Mouse (Mus musculus): ENCODE results near the gene Dlst. TPM values are rescaled to one million over a fixed set of nuclear protein-coding genes. Genes with fewer than 3 reads are reported as not detected.

Dlst gene
- total and polyA plus RNA-seq, 2 experiments from 2014 or later: 92.8 to 121 TPM

- no peak for TF ChIP-seq CTCF (IDR thresholded peaks at IDR 0.05; ENCODE audit: low read depth)
- DNase-seq (no peak), ATAC-seq (no peak)
- Histone ChIP-seq H3K27me3 (ENCODE audit: insufficient read depth, low read length) (no peaks in the 10 kb centered on the region), H3K4me3 (ENCODE audit: low read depth, low read length) (no peak overlapping the region), H3K27ac (ENCODE audit: low read depth, low read length) (no peak overlapping the region), H3K9me3 (ENCODE audit: low read length) (no peaks in the 10 kb centered on the region), H3K36me3 (ENCODE audit: insufficient read depth) (no peaks in the 10 kb centered on the region), H3K4me2 (ENCODE audit: low read depth) (no peak overlapping the region), H3K9ac (no peak overlapping the region), H3K4me1 (ENCODE audit: insufficient read depth) (peaks cover 10% of the 10 kb centered on the region)
- 84% methylated on average over 2 of the region's 2 CpGs for WGBS
These were observed 67.7 kb downstream of the Dlst start for GRCm38 (mm10) chr12:85178294-85178693.

GRCm38 (mm10) chr12:85181475-85182344 lies 71.1 kb downstream of the Dlst start:
- no peaks in the 10 kb centered on the region for H3K9me3 ChIP-seq (ENCODE audit: low read length)
- H3K27ac ChIP-seq (ENCODE audit: low read depth, low read length): peak overlapping the region; percentile 4; the same call in 1 of the 2 replicates
- TF ChIP-seq CTCF (IDR thresholded peaks at IDR 0.05; ENCODE audit: low read depth): no peak
- no peaks in the 10 kb centered on the region for H3K27me3 ChIP-seq (ENCODE audit: insufficient read depth, low read length)
- DNase-seq: peak; percentile 36
- H3K9ac ChIP-seq: no peak overlapping the region
- H3K4me3 ChIP-seq (ENCODE audit: low read depth, low read length): no peak overlapping the region
- no peaks in the 10 kb centered on the region for H3K36me3 ChIP-seq (ENCODE audit: insufficient read depth)
- peak; percentile 44; the same call in 1 of the 2 replicates for ATAC-seq
- no peak overlapping the region for H3K4me2 ChIP-seq (ENCODE audit: low read depth)
- 18% methylated on average over 16 of the region's 17 CpGs for WGBS
- peaks cover 3% of the 10 kb centered on the region for H3K4me1 ChIP-seq (ENCODE audit: insufficient read depth)

- no peak overlapping the region for H3K4me2 ChIP-seq (ENCODE audit: low read depth)
- 10% methylated on average over 8 of the region's 8 CpGs for WGBS
These were observed 71.7 kb downstream of the Dlst start for GRCm38 (mm10) chr12:85182345-85182643.

GRCm38 (mm10) chr12:85182898-85183297 lies 72.3 kb downstream of the Dlst start:
- H3K4me2 ChIP-seq (ENCODE audit: low read depth): no peak overlapping the region
- peak; percentile 24 for DNase-seq
- no peak for TF ChIP-seq CTCF (IDR thresholded peaks at IDR 0.05; ENCODE audit: low read depth)

More at GRCm38 (mm10) chr12:85182345-85182643, 71.7 kb downstream of the Dlst start:
- Histone ChIP-seq H3K9me3 (ENCODE audit: low read length) (no peaks in the 10 kb centered on the region), H3K36me3 (ENCODE audit: insufficient read depth) (no peaks in the 10 kb centered on the region), H3K27ac (ENCODE audit: low read depth, low read length) (no peak overlapping the region), H3K9ac (no peak overlapping the region), H3K27me3 (ENCODE audit: insufficient read depth, low read length) (no peaks in the 10 kb centered on the region), H3K4me1 (ENCODE audit: insufficient read depth) (peaks cover 3% of the 10 kb centered on the region), H3K4me3 (ENCODE audit: low read depth, low read length) (no peak overlapping the region)
- DNase-seq (no peak), ATAC-seq (peak; percentile 38)
- TF ChIP-seq CTCF (IDR thresholded peaks at IDR 0.05; ENCODE audit: low read depth): no peak

GRCm38 (mm10) chr12:85184118-85184517 lies 73.5 kb downstream of the Dlst start:
- H3K4me3 ChIP-seq (ENCODE audit: low read depth, low read length): no peak overlapping the region
- 73% methylated on average over 5 of the region's 5 CpGs for WGBS
- H3K9me3 ChIP-seq (ENCODE audit: low read length): no peaks in the 10 kb centered on the region
- no peak for TF ChIP-seq CTCF (IDR thresholded peaks at IDR 0.05; ENCODE audit: low read depth)
- H3K4me2 ChIP-seq (ENCODE audit: low read depth): no peak overlapping the region
- H3K9ac ChIP-seq: no peak overlapping the region
- no peaks in the 10 kb centered on the region for H3K27me3 ChIP-seq (ENCODE audit: insufficient read depth, low read length)
- H3K4me1 ChIP-seq (ENCODE audit: insufficient read depth): peaks cover 3% of the 10 kb centered on the region; the same call in 1 of the 2 replicates
- no peak for ATAC-seq
- no peak overlapping the region for H3K27ac ChIP-seq (ENCODE audit: low read depth, low read length)
- no peaks in the 10 kb centered on the region for H3K36me3 ChIP-seq (ENCODE audit: insufficient read depth)
- DNase-seq: no peak

More at GRCm38 (mm10) chr12:85182898-85183297, 72.3 kb downstream of the Dlst start:
- Histone ChIP-seq H3K4me1 (ENCODE audit: insufficient read depth) (peaks cover 3% of the 10 kb centered on the region; the same call in 1 of the 2 replicates), H3K4me3 (ENCODE audit: low read depth, low read length) (no peak overlapping the region), H3K27me3 (ENCODE audit: insufficient read depth, low read length) (no peaks in the 10 kb centered on the region), H3K9me3 (ENCODE audit: low read length) (no peaks in the 10 kb centered on the region), H3K27ac (ENCODE audit: low read depth, low read length) (no peak overlapping the region), H3K36me3 (ENCODE audit: insufficient read depth) (no peaks in the 10 kb centered on the region), H3K9ac (no peak overlapping the region)
- 55% methylated on average over 5 of the region's 5 CpGs for WGBS
- ATAC-seq: peak; percentile 64

Other genes starting within 250 kb of the Dlst start
- 0.76 and 1.2 TPM in 2 replicates for gene Ltbp2, start 234.3 kb upstream of the Dlst start, total RNA-seq (2014; rRNA removed)
- gene Ltbp2, start 234.3 kb upstream of the Dlst start, polyA plus RNA-seq (2015; fragmentation: Nextera tagmentation; extraction: Ambion mirVana): 0.10 and 0.51 TPM in 2 replicates
- gene Fcf1, start 139.9 kb upstream of the Dlst start, total RNA-seq (2014; rRNA removed): 38.6 and 44.5 TPM in 2 replicates
- 92.9 and 112 TPM in 2 replicates for gene Fcf1, start 139.9 kb upstream of the Dlst start, polyA plus RNA-seq (2015; fragmentation: Nextera tagmentation; extraction: Ambion mirVana)
- gene Arel1, start 139.9 kb upstream of the Dlst start, total RNA-seq (2014; rRNA removed): 81.6 and 96.9 TPM in 2 replicates
- gene Arel1, start 139.9 kb upstream of the Dlst start, polyA plus RNA-seq (2015; fragmentation: Nextera tagmentation; extraction: Ambion mirVana): 26.5 and 32.8 TPM in 2 replicates
- 51.2 and 59.6 TPM in 2 replicates for gene Ylpm1, start 114.5 kb upstream of the Dlst start, total RNA-seq (2014; rRNA removed)
- gene Ylpm1, start 114.5 kb upstream of the Dlst start, polyA plus RNA-seq (2015; fragmentation: Nextera tagmentation; extraction: Ambion mirVana): 17.3 and 23.4 TPM in 2 replicates
- gene Prox2, start 74 bp upstream of the Dlst start, total RNA-seq (2014; rRNA removed): 0.23 and 1.4 TPM in 2 replicates
- 0.84 and 1.4 TPM in 2 replicates for gene Prox2, start 74 bp upstream of the Dlst start, polyA plus RNA-seq (2015; fragmentation: Nextera tagmentation; extraction: Ambion mirVana)
- 32.9 and 33.8 TPM in 2 replicates for gene Rps6kl1, start 40.4 kb downstream of the Dlst start, total RNA-seq (2014; rRNA removed)
- gene Rps6kl1, start 40.4 kb downstream of the Dlst start, polyA plus RNA-seq (2015; fragmentation: Nextera tagmentation; extraction: Ambion mirVana): 28.9 and 31.6 TPM in 2 replicates
- gene Pgf, start 67.0 kb downstream of the Dlst start, total RNA-seq (2014; rRNA removed): 5.3 and 7.8 TPM in 2 replicates
- gene Pgf, start 67.0 kb downstream of the Dlst start, polyA plus RNA-seq (2015; fragmentation: Nextera tagmentation; extraction: Ambion mirVana): 7.6 and 8.9 TPM in 2 replicates
- 65.5 and 69.0 TPM in 2 replicates for gene Eif2b2, start 108.6 kb downstream of the Dlst start, total RNA-seq (2014; rRNA removed)
- 78.3 and 86.9 TPM in 2 replicates for gene Eif2b2, start 108.6 kb downstream of the Dlst start, polyA plus RNA-seq (2015; fragmentation: Nextera tagmentation; extraction: Ambion mirVana)
- 9.2 and 10.5 TPM in 2 replicates for gene Mlh3, start 159.8 kb downstream of the Dlst start, total RNA-seq (2014; rRNA removed)
- gene Mlh3, start 159.8 kb downstream of the Dlst start, polyA plus RNA-seq (2015; fragmentation: Nextera tagmentation; extraction: Ambion mirVana): 4.3 and 5.8 TPM in 2 replicates
- gene Acyp1, start 177.6 kb downstream of the Dlst start, total RNA-seq (2014; rRNA removed): 24.5 and 39.6 TPM in 2 replicates
- 44.4 and 50.7 TPM in 2 replicates for gene Acyp1, start 177.6 kb downstream of the Dlst start, polyA plus RNA-seq (2015; fragmentation: Nextera tagmentation; extraction: Ambion mirVana)
- 0.69 and 1.3 TPM in 2 replicates for gene Zc2hc1c, start 177.8 kb downstream of the Dlst start, total RNA-seq (2014; rRNA removed)
- 0.75 and 1.1 TPM in 2 replicates for gene Zc2hc1c, start 177.8 kb downstream of the Dlst start, polyA plus RNA-seq (2015; fragmentation: Nextera tagmentation; extraction: Ambion mirVana)
- gene Nek9, start 228.5 kb downstream of the Dlst start, total RNA-seq (2014; rRNA removed): 19.0 and 23.2 TPM in 2 replicates
- gene Nek9, start 228.5 kb downstream of the Dlst start, polyA plus RNA-seq (2015; fragmentation: Nextera tagmentation; extraction: Ambion mirVana): 6.6 and 8.5 TPM in 2 replicates